15 mouse cellular contexts compared by ENCODE assay signal in the genomic region with DNA sequence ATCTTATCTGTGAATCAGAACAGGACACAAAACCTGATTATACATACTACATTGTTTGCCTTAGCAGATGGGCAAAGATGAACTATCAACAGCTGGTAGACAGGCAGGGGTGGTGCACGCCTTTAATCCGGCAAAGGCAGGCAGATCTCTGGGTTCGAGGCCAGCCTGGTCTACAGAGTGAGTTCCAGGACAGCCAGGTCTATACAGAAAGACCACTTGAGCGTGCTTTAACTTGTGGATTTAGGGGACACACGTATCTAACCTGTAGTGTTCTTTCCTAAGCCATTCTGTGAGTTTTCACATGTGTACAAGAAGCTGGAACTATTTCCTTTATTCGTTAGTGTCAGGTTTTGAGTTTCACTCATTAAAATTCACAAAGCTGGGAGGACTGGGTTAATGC.
DNase-seq lines count a peak whose midpoint lies in the region; ATAC-seq lines count a peak whose summit lies in the region.
"Had no signal": no experiment of that assay in that cellular context is flagged by ENCODE, and none has a peak within 500 bp of the region (broad histone marks: within the 10 kb centered on the region; RNA-seq: fewer than 3 reads in every experiment).

No protein-coding gene starts in this region.

- H3K36me3 ChIP-seq in intestine, embryonic 14.5 days (ENCODE audit: control insufficient read depth, insufficient read depth, low read length): no peaks in the 10 kb centered on the region
- H3K36me3 ChIP-seq in intestine, embryonic 16.5 days (ENCODE audit: control insufficient read depth, insufficient read depth, low read length): no peaks in the 10 kb centered on the region
- no peaks in the 10 kb centered on the region for H3K36me3 ChIP-seq in forebrain, embryonic 13.5 days (ENCODE audit: poor library complexity, severe bottlenecking)
- no peaks in the 10 kb centered on the region for H3K36me3 ChIP-seq in hindbrain, embryonic 14.5 days (replicated peaks; ENCODE audit: control insufficient read depth, insufficient read depth)
- no peaks in the 10 kb centered on the region for H3K36me3 ChIP-seq in midbrain, embryonic 16.5 days (ENCODE audit: control insufficient read depth, insufficient read depth, low read length)
- H3K36me3 ChIP-seq: intestine, embryonic 15.5 days; liver, embryonic 15.5 days; stomach, embryonic 15.5 days had no signal

- no peak overlapping the region for H3K4me3 ChIP-seq in intestine, embryonic 14.5 days (ENCODE audit: low read depth, low read length)
- no peak overlapping the region for H3K4me3 ChIP-seq in intestine, embryonic 16.5 days (ENCODE audit: low read length)
- H3K4me3 ChIP-seq in forebrain, embryonic 13.5 days: no peak overlapping the region
- H3K4me3 ChIP-seq in hindbrain, embryonic 14.5 days (replicated peaks; ENCODE audit: low read length): no peak overlapping the region
- no peak overlapping the region for H3K4me3 ChIP-seq in midbrain, embryonic 16.5 days (ENCODE audit: low read depth, low read length)
- H3K4me3 ChIP-seq: intestine, embryonic 15.5 days; liver, embryonic 15.5 days; stomach, embryonic 15.5 days had no signal

- ATAC-seq in intestine, embryonic 14.5 days (replicated peaks; ENCODE audit: low FRiP score, low TSS enrichment, low read depth): no peak
- ATAC-seq in intestine, embryonic 16.5 days: no peak
- no peak; the same call in 1 of the 2 replicates for ATAC-seq in forebrain, embryonic 13.5 days
- no peak for ATAC-seq in hindbrain, embryonic 14.5 days (ENCODE audit: low FRiP score)
- ATAC-seq in midbrain, embryonic 16.5 days: peak; percentile 34; the same call in 1 of the 2 replicates
- ATAC-seq: activated CD4-positive, CD25-positive, alpha-beta regulatory T cell, adult 4 months had no signal

- no peak overlapping the region for H3K9ac ChIP-seq in intestine, embryonic 14.5 days (ENCODE audit: low read length)
- H3K9ac ChIP-seq in intestine, embryonic 16.5 days (ENCODE audit: low read depth, low read length): no peak overlapping the region
- H3K9ac ChIP-seq in forebrain, embryonic 13.5 days: no peak overlapping the region
- 0 out of 2 replicates have a peak overlapping the region, but pooled peaks have one; percentile 16 for H3K9ac ChIP-seq in hindbrain, embryonic 14.5 days
- no peak overlapping the region for H3K9ac ChIP-seq in midbrain, embryonic 16.5 days (ENCODE audit: low read depth, low read length)
- H3K9ac ChIP-seq: intestine, embryonic 15.5 days; liver, embryonic 15.5 days; stomach, embryonic 15.5 days had no signal

- H3K4me1 ChIP-seq in intestine, embryonic 14.5 days (replicated peaks; ENCODE audit: control insufficient read depth, insufficient read depth, low read length): peaks cover 7% of the 10 kb centered on the region
- peaks cover 4% of the 10 kb centered on the region for H3K4me1 ChIP-seq in intestine, embryonic 16.5 days (ENCODE audit: control insufficient read depth, insufficient read depth, low read length)
- peaks cover 12% of the 10 kb centered on the region for H3K4me1 ChIP-seq in forebrain, embryonic 13.5 days
- peaks cover 14% of the 10 kb centered on the region for H3K4me1 ChIP-seq in hindbrain, embryonic 14.5 days (replicated peaks; ENCODE audit: control insufficient read depth, insufficient read depth, low read length)
- H3K4me1 ChIP-seq in midbrain, embryonic 16.5 days (ENCODE audit: control insufficient read depth, insufficient read depth, low read length): peaks cover 17% of the 10 kb centered on the region
- H3K4me1 ChIP-seq: liver, embryonic 15.5 days; stomach, embryonic 15.5 days had no signal

- H3K27me3 ChIP-seq in intestine, embryonic 14.5 days (replicated peaks; ENCODE audit: control insufficient read depth, insufficient read depth, low read length): no peaks in the 10 kb centered on the region
- H3K27me3 ChIP-seq in intestine, embryonic 16.5 days (replicated peaks; ENCODE audit: control insufficient read depth, insufficient read depth, low read length): no peaks in the 10 kb centered on the region
- H3K27me3 ChIP-seq in forebrain, embryonic 13.5 days: no peaks in the 10 kb centered on the region
- H3K27me3 ChIP-seq in hindbrain, embryonic 14.5 days (ENCODE audit: control insufficient read depth, insufficient read depth, low read length): no peaks in the 10 kb centered on the region
- no peaks in the 10 kb centered on the region for H3K27me3 ChIP-seq in midbrain, embryonic 16.5 days (ENCODE audit: control insufficient read depth, insufficient read depth, low read depth, low read length)
- H3K27me3 ChIP-seq: intestine, embryonic 15.5 days; liver, embryonic 15.5 days; stomach, embryonic 15.5 days had no signal

- no peaks in the 10 kb centered on the region for H3K9me3 ChIP-seq in intestine, embryonic 14.5 days (ENCODE audit: control insufficient read depth, low read length)
- no peaks in the 10 kb centered on the region for H3K9me3 ChIP-seq in intestine, embryonic 16.5 days (ENCODE audit: control insufficient read depth, low read length)
- no peaks in the 10 kb centered on the region for H3K9me3 ChIP-seq in forebrain, embryonic 13.5 days (replicated peaks)
- no peaks in the 10 kb centered on the region for H3K9me3 ChIP-seq in hindbrain, embryonic 14.5 days (ENCODE audit: control insufficient read depth, low read length)
- no peaks in the 10 kb centered on the region for H3K9me3 ChIP-seq in midbrain, embryonic 16.5 days (replicated peaks; ENCODE audit: control insufficient read depth, low read length, poor library complexity, severe bottlenecking)
- H3K9me3 ChIP-seq: intestine, embryonic 15.5 days; liver, embryonic 15.5 days; stomach, embryonic 15.5 days had no signal

- H3K4me2 ChIP-seq in intestine, embryonic 14.5 days (ENCODE audit: low read length): no peak overlapping the region
- no peak overlapping the region for H3K4me2 ChIP-seq in intestine, embryonic 16.5 days (ENCODE audit: low read depth, low read length)
- 0 out of 2 replicates have a peak overlapping the region, but pooled peaks have one; percentile 10 for H3K4me2 ChIP-seq in forebrain, embryonic 13.5 days
- H3K4me2 ChIP-seq in hindbrain, embryonic 14.5 days (replicated peaks): no peak overlapping the region; the same call in 1 of the 2 replicates
- peak overlapping the region; percentile 7; the same call in 1 of the 2 replicates for H3K4me2 ChIP-seq in midbrain, embryonic 16.5 days (ENCODE audit: low read length)
- H3K4me2 ChIP-seq: intestine, embryonic 15.5 days; liver, embryonic 15.5 days; stomach, embryonic 15.5 days had no signal

- DNase-seq in intestine, embryonic 14.5 days (ENCODE audit: low spot score): no peak
- DNase-seq in hindbrain, embryonic 14.5 days (ENCODE audit: low spot score): no peak
- DNase-seq in urinary bladder, postnatal 36 days (ENCODE audit: low spot score in 2 of 2): no peak
- no peak for DNase-seq in kidney, postnatal 14 days
- no peak for DNase-seq in right cerebral cortex, postnatal 4 days
- DNase-seq: adrenal gland, postnatal 25 days; cerebellum, adult 9-11 months; lung, postnatal 10 days had no signal

- WGBS in intestine, embryonic 14.5 days: 65% methylated on average over 6 of the region's 6 CpGs
- 70% methylated on average over 6 of the region's 6 CpGs for WGBS in intestine, embryonic 16.5 days
- WGBS in forebrain, embryonic 13.5 days: 61% methylated on average over 6 of the region's 6 CpGs
- 76% methylated on average over 6 of the region's 6 CpGs for WGBS in hindbrain, embryonic 14.5 days
- 68% methylated on average over 6 of the region's 6 CpGs for WGBS in midbrain, embryonic 16.5 days

- peak overlapping the region; percentile 12; the same call in 1 of the 2 replicates for H3K27ac ChIP-seq in intestine, embryonic 14.5 days (ENCODE audit: low read depth)
- no peak overlapping the region for H3K27ac ChIP-seq in intestine, embryonic 16.5 days (ENCODE audit: low read length)
- H3K27ac ChIP-seq in forebrain, embryonic 13.5 days: peak overlapping the region; percentile 57
- peak overlapping the region; percentile 72 for H3K27ac ChIP-seq in hindbrain, embryonic 14.5 days
- peak overlapping the region; percentile 80 for H3K27ac ChIP-seq in midbrain, embryonic 16.5 days (ENCODE audit: low read length)
- H3K27ac ChIP-seq: intestine, embryonic 15.5 days; liver, embryonic 15.5 days; stomach, embryonic 15.5 days had no signal

Comparison
In these comparisons a context has a peak if more than half of its experiments do, and no peak if none do; other contexts are left out.
1. H3K4me2 ChIP-seq: peak in forebrain, embryonic 13.5 days (single experiment) and midbrain, embryonic 16.5 days (single experiment); none in intestine, embryonic 14.5 days (single experiment), intestine, embryonic 16.5 days (single experiment) and hindbrain, embryonic 14.5 days (single experiment).